Mouse (Mus musculus) ES-E14 (cell line): Measurements from ENCODE around the gene Slain1. TPM values are rescaled to one million over a fixed set of nuclear protein-coding genes. Genes with fewer than 3 reads are reported as not detected.

Source experiments
- DNase-seq: peaks from one replicate; pipeline ENCODE4 v3.0.0-alpha.2; 2013; ENCODE audit warnings: low read depth, low spot score
- H3K27ac ChIP-seq: 2 replicates; pipeline ENCODE4 v1.5.1; 2012; ENCODE audit warnings: low read depth, mild to moderate bottlenecking, low read length, moderate library complexity, mixed read lengths; ENCODE audit not compliant: poor library complexity, insufficient read depth, severe bottlenecking
- H3K36me3 ChIP-seq: 2 replicates; pipeline ENCODE4 v1.6.1; 2012; ENCODE audit warnings: mild to moderate bottlenecking, low read length, moderate library complexity, mixed read lengths; ENCODE audit not compliant: control insufficient read depth, poor library complexity, insufficient read depth, severe bottlenecking
- H3K4me1 ChIP-seq, 2 experiments: fragments of 150-350 bp in 1 of 2; sonication (generic) in 1 of 2; 2 replicates each; pipeline ENCODE4 v1.6.1; 2012; ENCODE audit warnings: low read length in 2 of 2, mild to moderate bottlenecking in 1 of 2, mixed read lengths in 1 of 2; ENCODE audit not compliant: control insufficient read depth in 2 of 2, insufficient read depth in 2 of 2, poor library complexity in 1 of 2
- H3K4me3 ChIP-seq, 2 experiments: fragments of 150-350 bp in 1 of 2; sonication (generic) in 1 of 2; 2 replicates each; pipeline ENCODE4 v1.5.1; 2012; ENCODE audit warnings: low read length in 2 of 2, low read depth in 1 of 2, mild to moderate bottlenecking in 1 of 2, mixed read lengths in 1 of 2; ENCODE audit not compliant: insufficient read depth in 1 of 2, poor library complexity in 1 of 2, severe bottlenecking in 1 of 2
- H3K9ac ChIP-seq: 2 replicates; pipeline ENCODE4 v1.6.1; 2012; ENCODE audit warnings: low read depth, mild to moderate bottlenecking, low read length, mixed read lengths; ENCODE audit not compliant: poor library complexity, insufficient read depth, severe bottlenecking
- H3K9me3 ChIP-seq: fragments of 150-350 bp; sonication (generic); 2 replicates; pipeline ENCODE4 v1.6.1; 2012; ENCODE audit warnings: low read depth, mild to moderate bottlenecking, low read length; ENCODE audit not compliant: control insufficient read depth, insufficient read depth
- CHD2 ChIP-seq: IDR thresholded peaks from 2 replicates; pipeline ENCODE4 v1.6.1; 2014; ENCODE audit warnings: mild to moderate bottlenecking, low read depth, low read length, inconsistent platforms
- HCFC1 ChIP-seq: IDR thresholded peaks from 2 replicates; pipeline ENCODE4 v1.6.1; 2012; ENCODE audit warnings: low read length, inconsistent platforms, borderline replicate concordance; ENCODE audit not compliant: insufficient read depth
- MAFK ChIP-seq: IDR thresholded peaks from 2 replicates; pipeline ENCODE4 v1.6.1; 2014; ENCODE audit warnings: mild to moderate bottlenecking, low read depth, low read length, inconsistent platforms; ENCODE audit not compliant: insufficient read depth
- ZC3H11A ChIP-seq: IDR thresholded peaks from 2 replicates; pipeline ENCODE4 v1.6.1; 2012; ENCODE audit warnings: low read depth, mild to moderate bottlenecking, inconsistent platforms, low read length, borderline replicate concordance
- ZNF384 ChIP-seq: IDR thresholded peaks from 2 replicates; pipeline ENCODE4 v1.6.1; 2012; ENCODE audit warnings: low read depth, low read length, inconsistent platforms
- in situ Hi-C, 2 experiments: fragments of 600-800 bp; cut with MboI; formaldehyde crosslinking; loops; one replicate each; pipeline ENCODE4 v1.15.1; 2025; ENCODE audit warnings: low sequenced_read_pairs in 2 of 2, inconsistent platforms in 1 of 2; ENCODE audit not compliant: unreplicated experiment in 2 of 2
- total RNA-seq: library from RNA; depleted of rRNA; stranded (reverse); fragments of 300-350 nt; gene quantifications from 2 replicates; pipeline ENCODE4 v1.2.3, GENCODE M21; 2012

Slain1 gene
- total RNA-seq, 1 experiment = 3.8 TPM

GRCm38 (mm10) chr14:103663026-103663425 lies 13.0 kb downstream of the Slain1 start:
- Histone ChIP-seq H3K9me3 (no peaks in the 10 kb centered on the region), H3K27ac (no peak overlapping the region), H3K9ac (no peak overlapping the region), H3K4me1 (no peaks in the 10 kb centered on the region), H3K36me3 (no peaks in the 10 kb centered on the region; the same call in none of the 2 replicates), H3K4me3 (no peak overlapping the region)
- TF ChIP-seq MAFK (no peak), ZC3H11A (no peak), CHD2 (no peak), HCFC1 (no peak), ZNF384 (no peak)
- in situ Hi-C loops = no loop called here
- no peak for DNase-seq

- Histone ChIP-seq H3K4me3 (no peak overlapping the region), H3K36me3 (no peaks in the 10 kb centered on the region; the same call in none of the 2 replicates), H3K9me3 (no peaks in the 10 kb centered on the region), H3K4me1 (no peaks in the 10 kb centered on the region), H3K27ac (no peak overlapping the region), H3K9ac (no peak overlapping the region)
- TF ChIP-seq MAFK = no peak
- TF ChIP-seq CHD2 = no peak
- no peak for TF ChIP-seq ZNF384
- no peak for TF ChIP-seq HCFC1
- no peak for TF ChIP-seq ZC3H11A
- in situ Hi-C loops = no loop called here
- no peak for DNase-seq
Measured at GRCm38 (mm10) chr14:103664391-103664790, 14.4 kb downstream of the Slain1 start.

- no peak overlapping the region for H3K27ac ChIP-seq
- H3K4me3 ChIP-seq = no peak overlapping the region
- no peaks in the 10 kb centered on the region; the same call in none of the 2 replicates for H3K36me3 ChIP-seq
- DNase-seq = no peak
- TF ChIP-seq MAFK (no peak), HCFC1 (no peak), CHD2 (no peak), ZC3H11A (no peak), ZNF384 (no peak)
- in situ Hi-C loops = no loop called here
- H3K4me1 ChIP-seq = no peaks in the 10 kb centered on the region
- H3K9me3 ChIP-seq = no peaks in the 10 kb centered on the region
- H3K9ac ChIP-seq = no peak overlapping the region
Measured at GRCm38 (mm10) chr14:103666347-103666954, 16.4 kb downstream of the Slain1 start.

GRCm38 (mm10) chr14:103667036-103667435 lies 17.0 kb downstream of the Slain1 start:
- Histone ChIP-seq H3K27ac (no peak overlapping the region), H3K4me1 (no peaks in the 10 kb centered on the region), H3K9me3 (no peaks in the 10 kb centered on the region), H3K4me3 (no peak overlapping the region), H3K9ac (no peak overlapping the region), H3K36me3 (no peaks in the 10 kb centered on the region; the same call in none of the 2 replicates)
- in situ Hi-C loops = no loop called here
- DNase-seq = no peak
- TF ChIP-seq HCFC1 = no peak
- TF ChIP-seq CHD2 = no peak
- TF ChIP-seq ZC3H11A = no peak
- TF ChIP-seq MAFK = no peak
